Mouse (Mus musculus) hindbrain, postnatal 0 days (tissue): Measurements from ENCODE around the gene Zcchc14. TPM values are rescaled to one million over a fixed set of nuclear protein-coding genes. Genes with fewer than 3 reads are reported as not detected.

Experiments
- ATAC-seq: fragments of 200-750 bp; cut with Nextera tagmentation; 2 replicates; pipeline ENCODE4 v1.8.0; 2017; ENCODE audit warnings: mild to moderate bottlenecking, moderate TSS enrichment, moderate library complexity
- DNase-seq: peaks from one replicate; pipeline ENCODE4 v3.0.0-alpha.2; 2015; ENCODE audit warnings: low spot score
- H3K27ac ChIP-seq: fragments of 300-500 bp; sonication (generic); 2 replicates; pipeline ENCODE4 v1.5.1; 2014; ENCODE audit warnings: mild to moderate bottlenecking
- H3K27me3 ChIP-seq: fragments of 300-500 bp; sonication (generic); 2 replicates; pipeline ENCODE4 v1.6.1; 2014; ENCODE audit warnings: low read length, mixed read lengths; ENCODE audit not compliant: insufficient read depth
- H3K36me3 ChIP-seq: fragments of 300-500 bp; sonication (generic); 2 replicates; pipeline ENCODE4 v1.6.1; 2014; ENCODE audit warnings: low read length, mixed read lengths; ENCODE audit not compliant: insufficient read depth
- H3K4me1 ChIP-seq: fragments of 300-500 bp; sonication (generic); 2 replicates; pipeline ENCODE4 v1.6.1; 2014; ENCODE audit warnings: antibody characterized with exemption, low read length, mixed read lengths; ENCODE audit not compliant: insufficient read depth
- H3K4me2 ChIP-seq: fragments of 300-500 bp; sonication (generic); 2 replicates; pipeline ENCODE4 v1.6.1; 2014; ENCODE audit warnings: low read depth, mild to moderate bottlenecking, low read length, moderate library complexity, mixed read lengths
- H3K4me3 ChIP-seq: fragments of 300-500 bp; sonication (generic); 2 replicates; pipeline ENCODE4 v1.5.1; 2014; ENCODE audit warnings: low read length
- H3K9ac ChIP-seq: fragments of 300-500 bp; sonication (generic); replicated peaks from 2 replicates; pipeline ENCODE4 v1.6.1; 2014; ENCODE audit warnings: mild to moderate bottlenecking, low read length, moderate library complexity, mixed read lengths
- H3K9me3 ChIP-seq: fragments of 300-500 bp; sonication (generic); 2 replicates; pipeline ENCODE4 v1.6.1; 2016; ENCODE audit warnings: low read length, mixed read lengths
- CTCF ChIP-seq: IDR thresholded peaks from 2 replicates; pipeline ENCODE4 v1.5.1; 2016; ENCODE audit warnings: antibody characterized with exemption, control low read depth, low read depth
- WGBS: fragments of 180-500 bp; shearing (Covaris S2); extraction: QIAGEN DNeasy Blood & Tissue Kit; methylation state at CpG from one replicate; pipeline ENCODE4 v1.1.7; 2014; 5-methylcytosine and 5-hydroxymethylcytosine counted together
- polyA plus RNA-seq: library from polyadenylated mRNA; unstranded; fragments of >200 nt; fragmentation: Nextera tagmentation; extraction: Ambion mirVana; gene quantifications from 2 replicates; pipeline ENCODE4 v1.2.1, GENCODE M21; 2015
- total RNA-seq: library from RNA; depleted of rRNA; stranded (reverse); fragments of >200 nt; gene quantifications from 2 replicates; pipeline ENCODE4 v1.2.3, GENCODE M21; 2014

Zcchc14 gene
- total and polyA plus RNA-seq, 2 experiments from 2014 or later, result 14.3 to 66.4 TPM

GRCm38 (mm10) chr8:121665329-121665728 is 12.6 kb upstream of the Zcchc14 start:
- Histone ChIP-seq H3K9me3 (no peaks in the 10 kb centered on the region), H3K4me1 (peaks cover 7% of the 10 kb centered on the region), H3K36me3 (no peaks in the 10 kb centered on the region), H3K9ac (no peak overlapping the region), H3K27me3 (no peaks in the 10 kb centered on the region), H3K4me3 (no peak overlapping the region), H3K27ac (peak overlapping the region; percentile 71), H3K4me2 (peak overlapping the region; percentile 26)
- no peak for TF ChIP-seq CTCF
- DNase-seq, result peak; percentile 67
- 7% methylated on average over 16 of the region's 16 CpGs for WGBS
- peak; percentile 74 for ATAC-seq

- Histone ChIP-seq H3K9me3 (no peaks in the 10 kb centered on the region), H3K9ac (no peak overlapping the region), H3K4me3 (no peak overlapping the region), H3K27ac (no peak overlapping the region), H3K27me3 (no peaks in the 10 kb centered on the region), H3K4me2 (no peak overlapping the region), H3K4me1 (no peaks in the 10 kb centered on the region; the same call in 1 of the 2 replicates), H3K36me3 (no peaks in the 10 kb centered on the region)
- 95% methylated on average over 12 of the region's 12 CpGs for whole genome bisulfite sequencing
- DNase-seq (no peak), ATAC-seq (no peak)
- no peak for TF ChIP-seq CTCF
These were observed 10.4 kb upstream of the Zcchc14 start for GRCm38 (mm10) chr8:121663101-121663500.

- TF ChIP-seq CTCF, result no peak
- WGBS, result 84% methylated on average over 18 of the region's 18 CpGs
These were observed 9.1 kb upstream of the Zcchc14 start for GRCm38 (mm10) chr8:121661631-121662357.

GRCm38 (mm10) chr8:121660602-121661001 is 7.9 kb upstream of the Zcchc14 start:
- DNase-seq, result peak; percentile 6
- no peak for TF ChIP-seq CTCF
- no peaks in the 10 kb centered on the region for H3K36me3 ChIP-seq
- H3K4me2 ChIP-seq, result no peak overlapping the region
- WGBS, result 47% methylated on average over 15 of the region's 15 CpGs
- H3K4me3 ChIP-seq, result no peak overlapping the region
- H3K27me3 ChIP-seq, result no peaks in the 10 kb centered on the region
- no peaks in the 10 kb centered on the region; the same call in 1 of the 2 replicates for H3K4me1 ChIP-seq
- no peaks in the 10 kb centered on the region for H3K9me3 ChIP-seq
- no peak overlapping the region for H3K9ac ChIP-seq
- H3K27ac ChIP-seq, result no peak overlapping the region
- ATAC-seq, result no peak

More at GRCm38 (mm10) chr8:121661631-121662357, 9.1 kb upstream of the Zcchc14 start:
- H3K27ac ChIP-seq, result no peak overlapping the region
- no peaks in the 10 kb centered on the region; the same call in 1 of the 2 replicates for H3K4me1 ChIP-seq
- H3K4me3 ChIP-seq, result no peak overlapping the region
- no peaks in the 10 kb centered on the region for H3K9me3 ChIP-seq
- DNase-seq (no peak), ATAC-seq (no peak)
- no peaks in the 10 kb centered on the region for H3K27me3 ChIP-seq
- no peaks in the 10 kb centered on the region for H3K36me3 ChIP-seq
- no peak overlapping the region for H3K9ac ChIP-seq
- H3K4me2 ChIP-seq, result no peak overlapping the region

- H3K27me3 ChIP-seq, result no peaks in the 10 kb centered on the region
- 81% methylated on average over 14 of the region's 14 CpGs for WGBS
- DNase-seq, result no peak
- H3K36me3 ChIP-seq, result no peaks in the 10 kb centered on the region
- ATAC-seq, result no peak
- TF ChIP-seq CTCF, result no peak
- H3K4me3 ChIP-seq, result no peak overlapping the region
- H3K4me1 ChIP-seq, result peaks cover 20% of the 10 kb centered on the region
- H3K9me3 ChIP-seq, result no peaks in the 10 kb centered on the region
- H3K4me2 ChIP-seq, result no peak overlapping the region
- no peak overlapping the region for H3K27ac ChIP-seq
- no peak overlapping the region for H3K9ac ChIP-seq
These were observed 2.3 kb upstream of the Zcchc14 start for GRCm38 (mm10) chr8:121654966-121655494.

- no peaks in the 10 kb centered on the region for H3K27me3 ChIP-seq
- peak overlapping the region; percentile 80; the same call in 1 of the 2 replicates for H3K9ac ChIP-seq
- peaks cover 27% of the 10 kb centered on the region for H3K4me1 ChIP-seq
- 83% methylated on average over 4 of the region's 4 CpGs for WGBS
- ATAC-seq (no peak), DNase-seq (no peak)
- H3K9me3 ChIP-seq, result no peaks in the 10 kb centered on the region
- peak overlapping the region; percentile 79 for H3K4me2 ChIP-seq
- H3K27ac ChIP-seq, result peak overlapping the region; percentile 99
- no peaks in the 10 kb centered on the region for H3K36me3 ChIP-seq
- no peak for TF ChIP-seq CTCF
- H3K4me3 ChIP-seq, result peak overlapping the region; percentile 81
These were observed 1.4 kb upstream of the Zcchc14 start for GRCm38 (mm10) chr8:121654131-121654530.
